In genomic region chr10:31351056-31351455, GRCm38 (mm10) we compare ENCODE assay signal across 17 mouse cellular contexts. TPM values are rescaled to one million over a fixed set of nuclear protein-coding genes. Genes with fewer than 3 reads are reported as not detected.
DNase-seq lines count a peak whose midpoint lies in the region; ATAC-seq lines count a peak whose summit lies in the region.
"Had no signal": no experiment of that assay in that cellular context is flagged by ENCODE, and none has a peak within 500 bp of the region (broad histone marks: within the 10 kb centered on the region; RNA-seq: fewer than 3 reads in every experiment).

No protein-coding gene starts in this region.

- peak; percentile 69 for DNase-seq in adrenal gland, adult 2 months
- DNase-seq in adrenal gland, postnatal 4 days (ENCODE audit: low spot score in 2 of 2): no peak
- DNase-seq in hindbrain, embryonic 14.5 days (ENCODE audit: low spot score): peak; percentile 10
- DNase-seq in adrenal gland, postnatal 14 days: peak; percentile 31
- DNase-seq in right cerebral cortex, postnatal 25 days: no peak
- DNase-seq: cerebellum, adult 11-12 months; cerebellum, adult 2 months; cerebellum, adult 9-10 months; cerebellum, postnatal 10 days; cerebellum, postnatal 25 days; forebrain, postnatal 0 days had no signal

- H3K4me1 ChIP-seq in hindbrain, embryonic 14.5 days (replicated peaks; ENCODE audit: control insufficient read depth, insufficient read depth, low read length): no peaks in the 10 kb centered on the region
- no peaks in the 10 kb centered on the region for H3K4me1 ChIP-seq in hindbrain, embryonic 16.5 days (ENCODE audit: control insufficient read depth, insufficient read depth, low read depth, low read length)
- H3K4me1 ChIP-seq: embryonic facial prominence, embryonic 10.5 days; embryonic facial prominence, embryonic 12.5 days; forebrain, embryonic 15.5 days had no signal

- H3K9ac ChIP-seq in hindbrain, embryonic 14.5 days: no peak overlapping the region
- H3K9ac ChIP-seq in hindbrain, embryonic 16.5 days (ENCODE audit: low read depth, low read length): no peak overlapping the region
- H3K9ac ChIP-seq: embryonic facial prominence, embryonic 12.5 days; forebrain, embryonic 13.5 days; forebrain, embryonic 15.5 days; forebrain, postnatal 0 days had no signal

- H3K27ac ChIP-seq in hindbrain, embryonic 14.5 days: no peak overlapping the region
- H3K27ac ChIP-seq in hindbrain, embryonic 16.5 days (ENCODE audit: low read depth, low read length): no peak overlapping the region
- H3K27ac ChIP-seq: embryonic facial prominence, embryonic 10.5 days; embryonic facial prominence, embryonic 12.5 days; forebrain, embryonic 13.5 days; forebrain, embryonic 15.5 days had no signal

- no peaks in the 10 kb centered on the region for H3K27me3 ChIP-seq in hindbrain, embryonic 14.5 days (ENCODE audit: control insufficient read depth, insufficient read depth, low read length)
- H3K27me3 ChIP-seq in hindbrain, embryonic 16.5 days (replicated peaks; ENCODE audit: control insufficient read depth, insufficient read depth, low read length): no peaks in the 10 kb centered on the region
- H3K27me3 ChIP-seq: embryonic facial prominence, embryonic 12.5 days; forebrain, embryonic 13.5 days; forebrain, embryonic 15.5 days had no signal

- no peak overlapping the region for H3K4me2 ChIP-seq in hindbrain, embryonic 14.5 days (replicated peaks)
- H3K4me2 ChIP-seq in hindbrain, embryonic 16.5 days (ENCODE audit: low read length): no peak overlapping the region
- H3K4me2 ChIP-seq: embryonic facial prominence, embryonic 12.5 days; forebrain, embryonic 13.5 days; forebrain, embryonic 15.5 days had no signal

- ATAC-seq in hindbrain, embryonic 14.5 days (ENCODE audit: low FRiP score): no peak
- ATAC-seq in hindbrain, embryonic 16.5 days: no peak
- ATAC-seq in granulocyte monocyte progenitor cell, adult 5-6 weeks (replicated peaks; ENCODE audit: poor library complexity, severe bottlenecking): no peak
- ATAC-seq: forebrain, embryonic 13.5 days; forebrain, embryonic 15.5 days; forebrain, postnatal 0 days had no signal

- 90% methylated on average over 2 of the region's 2 CpGs for WGBS in hindbrain, embryonic 14.5 days
- WGBS in hindbrain, embryonic 16.5 days: 91% methylated on average over 2 of the region's 2 CpGs

- H3K4me3 ChIP-seq in hindbrain, embryonic 14.5 days (replicated peaks; ENCODE audit: low read length): no peak overlapping the region
- no peak overlapping the region for H3K4me3 ChIP-seq in hindbrain, embryonic 16.5 days (ENCODE audit: low read length)
- H3K4me3 ChIP-seq: embryonic facial prominence, embryonic 10.5 days; embryonic facial prominence, embryonic 12.5 days; forebrain, embryonic 13.5 days; forebrain, embryonic 15.5 days had no signal

- no peaks in the 10 kb centered on the region for H3K36me3 ChIP-seq in hindbrain, embryonic 14.5 days (replicated peaks; ENCODE audit: control insufficient read depth, insufficient read depth)
- H3K36me3 ChIP-seq in hindbrain, embryonic 16.5 days (ENCODE audit: control insufficient read depth, insufficient read depth, low read length): no peaks in the 10 kb centered on the region
- H3K36me3 ChIP-seq: embryonic facial prominence, embryonic 10.5 days; embryonic facial prominence, embryonic 12.5 days; forebrain, embryonic 15.5 days had no signal

- no peaks in the 10 kb centered on the region for H3K9me3 ChIP-seq in hindbrain, embryonic 14.5 days (ENCODE audit: control insufficient read depth, low read length)
- no peaks in the 10 kb centered on the region for H3K9me3 ChIP-seq in hindbrain, embryonic 16.5 days (ENCODE audit: control insufficient read depth, low read length)
- H3K9me3 ChIP-seq: embryonic facial prominence, embryonic 10.5 days; embryonic facial prominence, embryonic 12.5 days; forebrain, embryonic 13.5 days; forebrain, embryonic 15.5 days had no signal

RNA-seq across cellular contexts. Expression of gene Hddc2, which starts 37.9 kb away (rescaled TPM):
- 10 to 100 TPM; 32.9 to 37.3 TPM for total RNA-seq in adrenal gland, adult 2 months (2021)
- polyA plus RNA-seq in adrenal gland, adult 2 months (2012; rRNA removed): 3.6 and 3.7 TPM in 2 replicates
- total RNA-seq in adrenal gland, postnatal 4 days (2021): 10 to 100 TPM; 51.7 to 53.1 TPM
- polyA plus RNA-seq in hindbrain, embryonic 14.5 days (2014; fragmentation: Nextera tagmentation; extraction: Ambion mirVana): 60.7 and 63.1 TPM in 2 replicates
- polyA plus RNA-seq in hindbrain, embryonic 16.5 days (2015; fragmentation: Nextera tagmentation; extraction: Ambion mirVana): 59.9 and 64.1 TPM in 2 replicates
- total RNA-seq in adrenal gland, postnatal 14 days (2021): 34.9 and 36.9 TPM in 2 replicates
- total RNA-seq in granulocyte monocyte progenitor cell, adult 5-6 weeks (2014; fragmentation: Nextera tagmentation): 32.6 and 43.8 TPM in 2 replicates
- 51.1 and 59.3 TPM in 2 replicates for total RNA-seq in granulocyte monocyte progenitor cell, adult 5-6 weeks (2017)

Comparison
In these comparisons a context has a peak if more than half of its experiments do, and no peak if none do; other contexts are left out.
1. DNase-seq: peak in adrenal gland, adult 2 months (single experiment), hindbrain, embryonic 14.5 days (single experiment) and adrenal gland, postnatal 14 days (single experiment); none in adrenal gland, postnatal 4 days (0 of 2) and right cerebral cortex, postnatal 25 days (single experiment).